Comparison of ENCODE assay signal across 25 mouse cellular contexts in the genomic region with DNA sequence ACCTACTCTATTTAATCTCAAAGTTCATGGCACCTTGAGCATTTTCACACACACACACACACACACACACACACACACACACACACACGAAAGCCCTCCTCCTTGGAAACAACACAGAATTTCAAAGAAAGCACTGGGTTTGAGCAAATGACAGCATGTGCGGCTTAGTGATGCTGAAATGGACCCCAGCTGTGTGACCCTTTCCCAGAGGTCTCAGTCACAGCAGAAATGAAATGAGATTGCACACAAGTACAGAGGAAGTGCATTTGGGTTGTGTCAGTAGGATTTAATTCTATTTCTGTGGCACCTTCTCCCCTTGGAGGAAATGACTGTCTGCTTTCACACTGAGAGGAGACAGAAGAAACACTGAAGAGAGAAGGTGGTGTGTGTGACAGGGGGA. TPM values are rescaled to one million over a fixed set of nuclear protein-coding genes. Genes with fewer than 3 reads are reported as not detected.
A peak's percentile ranks its signal among the peaks of the same experiment; 100 is the strongest.
DNase-seq lines count a peak whose midpoint lies in the region; ATAC-seq and TF ChIP-seq lines count a peak whose summit lies in the region.
"Had no signal": no experiment of that assay in that cellular context is flagged by ENCODE, and none has a peak within 500 bp of the region (broad histone marks: within the 10 kb centered on the region; RNA-seq: fewer than 3 reads in every experiment).

No protein-coding gene starts in this region.

- peak; percentile 17 for DNase-seq in kidney, postnatal 14 days
- DNase-seq in kidney, adult 8-10 months = no peak
- no peak for DNase-seq in left cerebral cortex, adult 2 months (ENCODE audit: extremely low spot score in 1 of 2, low spot score in 2 of 2)
- DNase-seq in left cerebral cortex, adult 18-20 months (ENCODE audit: low spot score in 2 of 2) = no peak
- DNase-seq in midbrain, embryonic 14.5 days = peak; percentile 2
- no peak for DNase-seq in cerebellum, postnatal 10 days
- DNase-seq: adrenal gland, postnatal 36 days; B cell, adult 2 months; cerebellum, adult 18-20 months; cerebellum, postnatal 25 days; heart, postnatal 4 days; liver, embryonic 13.5 days; thymus, postnatal 14 days had no signal

- no peak for TF ChIP-seq CTCF in left cerebral cortex, adult 2 months (IDR thresholded peaks at IDR 0.05)

- H3K36me3 ChIP-seq in midbrain, embryonic 14.5 days (ENCODE audit: control insufficient read depth, insufficient read depth, low read length) = no peaks in the 10 kb centered on the region
- H3K36me3 ChIP-seq in midbrain, embryonic 13.5 days = no peaks in the 10 kb centered on the region
- H3K36me3 ChIP-seq: embryonic facial prominence, embryonic 13.5 days; forebrain, embryonic 12.5 days; G1E; heart, embryonic 10.5 days; intestine, embryonic 15.5 days; kidney, embryonic 15.5 days; liver, embryonic 13.5 days had no signal

- no peak overlapping the region for H3K4me2 ChIP-seq in midbrain, embryonic 14.5 days (ENCODE audit: low read length)
- H3K4me2 ChIP-seq in midbrain, embryonic 13.5 days (replicated peaks) = no peak overlapping the region
- H3K4me2 ChIP-seq: embryonic facial prominence, embryonic 13.5 days; forebrain, embryonic 12.5 days; intestine, embryonic 15.5 days; kidney, embryonic 15.5 days; liver, embryonic 13.5 days had no signal

- no peak overlapping the region for H3K9ac ChIP-seq in midbrain, embryonic 14.5 days (replicated peaks; ENCODE audit: low read length)
- no peak overlapping the region for H3K9ac ChIP-seq in midbrain, embryonic 13.5 days (replicated peaks)
- H3K9ac ChIP-seq: embryonic facial prominence, embryonic 13.5 days; forebrain, embryonic 12.5 days; intestine, embryonic 15.5 days; kidney, embryonic 15.5 days; liver, embryonic 13.5 days had no signal

- no peak for ATAC-seq in midbrain, embryonic 14.5 days (ENCODE audit: low FRiP score, low TSS enrichment)
- no peak for ATAC-seq in midbrain, embryonic 13.5 days
- ATAC-seq: hindbrain, embryonic 16.5 days; intestine, embryonic 15.5 days; Patski had no signal

- peak overlapping the region; percentile 11; the same call in 1 of the 2 replicates for H3K27ac ChIP-seq in left cerebral cortex, adult 2 months
- no peak overlapping the region for H3K27ac ChIP-seq in midbrain, embryonic 14.5 days (replicated peaks; ENCODE audit: low read depth, low read length)
- H3K27ac ChIP-seq in midbrain, embryonic 13.5 days = no peak overlapping the region
- H3K27ac ChIP-seq: embryonic facial prominence, embryonic 13.5 days; forebrain, embryonic 12.5 days; heart, embryonic 10.5 days; intestine, embryonic 15.5 days; kidney, embryonic 15.5 days; liver, embryonic 13.5 days; macrophage had no signal

- 0 out of 2 replicates have a peak, but pooled peaks cover 4% of the 10 kb centered on the region for H3K9me3 ChIP-seq in midbrain, embryonic 14.5 days (ENCODE audit: control insufficient read depth, low read length)
- H3K9me3 ChIP-seq in midbrain, embryonic 13.5 days = no peaks in the 10 kb centered on the region
- H3K9me3 ChIP-seq: intestine, embryonic 15.5 days; liver, embryonic 13.5 days had no signal

- 44% methylated on average over 2 of the region's 2 CpGs for WGBS in midbrain, embryonic 14.5 days
- 47% methylated on average over 2 of the region's 2 CpGs for WGBS in midbrain, embryonic 13.5 days

- H3K27me3 ChIP-seq in midbrain, embryonic 14.5 days (ENCODE audit: control insufficient read depth, insufficient read depth, low read length) = no peaks in the 10 kb centered on the region
- no peaks in the 10 kb centered on the region for H3K27me3 ChIP-seq in midbrain, embryonic 13.5 days
- H3K27me3 ChIP-seq: CH12.LX; embryonic facial prominence, embryonic 13.5 days; forebrain, embryonic 12.5 days; intestine, embryonic 15.5 days; kidney, embryonic 15.5 days; liver, embryonic 13.5 days had no signal

- no peak overlapping the region for H3K4me3 ChIP-seq in left cerebral cortex, adult 2 months
- no peak overlapping the region for H3K4me3 ChIP-seq in midbrain, embryonic 14.5 days (replicated peaks; ENCODE audit: low read depth, low read length)
- no peak overlapping the region for H3K4me3 ChIP-seq in midbrain, embryonic 13.5 days (replicated peaks)
- H3K4me3 ChIP-seq: embryonic facial prominence, embryonic 13.5 days; erythroblast, embryonic 14.5 days; forebrain, embryonic 12.5 days; heart, embryonic 10.5 days; intestine, embryonic 15.5 days; kidney, embryonic 15.5 days; liver, embryonic 13.5 days had no signal

- H3K4me1 ChIP-seq in midbrain, embryonic 14.5 days (ENCODE audit: control insufficient read depth, insufficient read depth, low read length) = no peaks in the 10 kb centered on the region
- no peaks in the 10 kb centered on the region for H3K4me1 ChIP-seq in midbrain, embryonic 13.5 days (replicated peaks)
- H3K4me1 ChIP-seq: forebrain, embryonic 12.5 days; liver, embryonic 13.5 days had no signal

- intact Hi-C loops in left cerebral cortex, adult 2 months (cut with DNase I) = no loop called here

RNA-seq across cellular contexts. Expression of a gene that starts 26.9 kb away (rescaled TPM):
- total RNA-seq in left cerebral cortex, adult 2 months (2021) = 10 to 100 TPM; 15.9 TPM
- 10 to 100 TPM; 12.3 to 18.2 TPM for total RNA-seq in left cerebral cortex, adult 18-20 months (2021)
- polyA plus RNA-seq in midbrain, embryonic 14.5 days (2014; fragmentation: Nextera tagmentation; extraction: Ambion mirVana) = 5.9 and 8.7 TPM in 2 replicates
- 5.6 and 6.9 TPM in 2 replicates for polyA plus RNA-seq in midbrain, embryonic 13.5 days (2015; fragmentation: Nextera tagmentation; extraction: Ambion mirVana)
- polyA plus RNA-seq: erythroblast, embryonic 14.5 days; macrophage; Patski had no signal

RNA-seq across cellular contexts. Expression of a gene that starts 54.4 kb away (rescaled TPM):
- 1 to 10 TPM; 1.1 to 1.3 TPM for total RNA-seq in left cerebral cortex, adult 2 months (2021)
- total RNA-seq in left cerebral cortex, adult 18-20 months (2021) = 1 to 10 TPM in 1 of 2 experiments, under 1 TPM in 1; 0.86 to 1.3 TPM
- 0.61 and 1.3 TPM in 2 replicates for polyA plus RNA-seq in midbrain, embryonic 14.5 days (2014; fragmentation: Nextera tagmentation; extraction: Ambion mirVana)
- 2.5 and 2.6 TPM in 2 replicates for polyA plus RNA-seq in midbrain, embryonic 13.5 days (2015; fragmentation: Nextera tagmentation; extraction: Ambion mirVana)

Comparison
In these comparisons a context has a peak if more than half of its experiments do, and no peak if none do; other contexts are left out.
1. DNase-seq: peak in kidney, postnatal 14 days (single experiment) and midbrain, embryonic 14.5 days (single experiment); none in kidney, adult 8-10 months (0 of 2), left cerebral cortex, adult 2 months (0 of 2), left cerebral cortex, adult 18-20 months (0 of 2) and cerebellum, postnatal 10 days (0 of 2).